Mouse (Mus musculus) heart, postnatal 25 days (tissue): ENCODE measurements around the gene Gpm6a. TPM values are rescaled to one million over a fixed set of nuclear protein-coding genes. Genes with fewer than 3 reads are reported as not detected.

ENCODE experiments used
- DNase-seq: peaks from one replicate; pipeline ENCODE4 v3.0.0; 2022; ENCODE audit warnings: low spot score
- intact Hi-C: fragments of 180-260 bp; cut with DNase I; formaldehyde crosslinking; loops from one replicate; pipeline ENCODE4 v1.15.1; 2025
- total RNA-seq, 2 experiments: library from RNA; stranded (reverse); gene quantifications; 2 replicates each; pipeline ENCODE4 v1.2.3; 2021

The Gpm6a gene
- 10 to 100 TPM; 10.4 to 12.9 TPM for total RNA-seq

- intact Hi-C loops: no loop called here
- no peak for DNase-seq
These were observed at the start of gene Gpm6a for GRCm38 (mm10) chr8:54954741-54955455. Gpm6a (plus strand) TSS chr8:54954843.

- DNase-seq: no peak
- intact Hi-C loops: no loop called here
These were observed 41.8 kb upstream of the Gpm6a start for GRCm38 (mm10) chr8:54912891-54913290.

- DNase-seq: no peak
- intact Hi-C loops: no loop called here
These were observed 36.9 kb upstream of the Gpm6a start for GRCm38 (mm10) chr8:54917710-54918109.

- intact Hi-C loops: no loop called here
- no peak for DNase-seq
These were observed 32.3 kb upstream of the Gpm6a start for GRCm38 (mm10) chr8:54922160-54922855.

GRCm38 (mm10) chr8:54924936-54925335, 29.7 kb upstream of the Gpm6a start:
- intact Hi-C loops: no loop called here
- DNase-seq: no peak

- no peak for DNase-seq
These were observed 22.3 kb upstream of the Gpm6a start for GRCm38 (mm10) chr8:54932306-54932705.

GRCm38 (mm10) chr8:54953351-54953750, 1.3 kb upstream of the Gpm6a start:
- no peak for DNase-seq

More at GRCm38 (mm10) chr8:54932306-54932705, 22.3 kb upstream of the Gpm6a start:
- intact Hi-C loops: no loop called here

GRCm38 (mm10) chr8:54954030-54954429, 613 bp upstream of the Gpm6a start:
- intact Hi-C loops: no loop called here
- no peak for DNase-seq

More at GRCm38 (mm10) chr8:54953351-54953750, 1.3 kb upstream of the Gpm6a start:
- intact Hi-C loops: no loop called here

- intact Hi-C loops: no loop called here
- DNase-seq: no peak
These were observed 785 bp downstream of the Gpm6a start for GRCm38 (mm10) chr8:54955456-54955800.

GRCm38 (mm10) chr8:54955935-54956573, 1.4 kb downstream of the Gpm6a start:
- no peak for DNase-seq
- intact Hi-C loops: no loop called here

- no peak for DNase-seq
- intact Hi-C loops: no loop called here
These were observed 2.1 kb downstream of the Gpm6a start for GRCm38 (mm10) chr8:54956787-54957186.

GRCm38 (mm10) chr8:54957506-54957905, 2.9 kb downstream of the Gpm6a start:
- intact Hi-C loops: no loop called here
- no peak for DNase-seq

- intact Hi-C loops: no loop called here
These were observed 6.9 kb downstream of the Gpm6a start for GRCm38 (mm10) chr8:54961571-54961970.

GRCm38 (mm10) chr8:54975020-54975419, 20.4 kb downstream of the Gpm6a start:
- intact Hi-C loops: no loop called here
- DNase-seq: no peak

More at GRCm38 (mm10) chr8:54961571-54961970, 6.9 kb downstream of the Gpm6a start:
- DNase-seq: no peak

- intact Hi-C loops: no loop called here
- no peak for DNase-seq
These were observed 20.9 kb downstream of the Gpm6a start for GRCm38 (mm10) chr8:54975506-54975905.

- intact Hi-C loops: no loop called here
- no peak for DNase-seq
These were observed 21.3 kb downstream of the Gpm6a start for GRCm38 (mm10) chr8:54975927-54976326.

GRCm38 (mm10) chr8:54976663-54977062, 22.0 kb downstream of the Gpm6a start:
- DNase-seq: no peak
- intact Hi-C loops: no loop called here

- no peak for DNase-seq
- intact Hi-C loops: no loop called here
These were observed 32.1 kb downstream of the Gpm6a start for GRCm38 (mm10) chr8:54986791-54987190.

GRCm38 (mm10) chr8:54989093-54989492, 34.5 kb downstream of the Gpm6a start:
- intact Hi-C loops: no loop called here
- DNase-seq: no peak

- no peak for DNase-seq
- intact Hi-C loops: no loop called here
These were observed 37.4 kb downstream of the Gpm6a start for GRCm38 (mm10) chr8:54991840-54992609.
